Mouse (Mus musculus): ENCODE results near the gene Fancc.
"Not testable (repeated sequence)": the region's sequence is repeated elsewhere in the genome, so short reads cannot be mapped to it uniquely, and the experiment has no call there.

The Fancc gene

DNA sequence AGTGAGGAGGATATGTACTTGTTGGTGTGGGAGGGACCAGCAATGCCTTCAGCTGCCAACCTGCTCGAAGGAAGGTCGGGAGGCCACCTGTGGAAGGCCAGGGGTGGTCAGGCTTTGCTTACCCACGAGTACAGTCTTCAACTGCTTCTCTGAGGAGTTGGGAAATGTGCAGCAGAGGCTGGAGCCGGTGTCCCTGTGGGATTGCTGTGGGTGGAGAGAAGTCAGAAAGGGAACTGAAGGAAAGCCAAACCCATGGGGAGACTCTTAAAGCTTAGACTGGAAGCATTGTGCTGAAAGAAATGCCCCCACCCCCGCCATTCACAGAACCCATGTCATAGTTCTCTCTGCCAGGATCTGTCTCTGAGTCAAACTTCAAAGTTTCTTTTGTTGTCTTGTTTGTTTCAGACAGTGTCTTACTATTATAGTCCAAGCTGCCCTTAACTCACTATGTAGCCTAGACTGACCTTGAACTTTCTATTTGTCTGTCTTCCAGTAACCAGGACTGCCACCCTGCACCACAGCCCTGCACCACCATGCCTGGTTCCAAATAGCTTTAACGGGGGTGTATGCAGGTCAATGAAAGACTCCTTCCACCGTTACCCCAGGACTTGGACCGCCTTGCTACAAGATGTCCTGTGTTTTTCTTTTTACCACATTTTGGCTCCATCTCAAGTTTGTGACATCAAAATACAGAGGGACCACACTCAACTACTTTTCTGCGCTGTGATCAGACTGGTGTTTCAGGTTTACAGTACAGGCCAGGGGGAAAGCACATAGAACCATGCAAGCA, 173.6 kb downstream of the Fancc start:
- intact Hi-C loops (cut with DNase I) = no loop called here

DNA sequence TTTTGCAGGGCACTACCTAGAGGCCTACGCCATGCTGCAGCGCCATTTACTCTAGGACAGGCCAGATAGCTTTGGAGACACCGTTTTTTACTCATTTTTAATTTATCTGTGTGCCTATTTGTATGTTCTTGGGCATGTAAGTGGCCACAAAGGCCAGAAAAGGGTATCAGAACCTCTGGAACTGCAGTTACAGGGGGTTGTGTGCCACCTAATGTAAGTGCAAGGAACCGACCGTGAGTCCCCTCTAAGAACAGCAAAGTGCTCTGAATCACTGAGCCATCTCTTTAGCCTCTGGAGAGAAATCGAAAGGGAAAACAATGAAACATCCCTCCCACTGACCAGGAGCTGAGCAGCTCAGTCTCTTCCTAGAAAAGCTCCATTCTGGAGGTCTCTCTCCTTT, 174.3 kb downstream of the Fancc start:
- intact Hi-C loops (cut with DNase I) = no loop called here

DNA sequence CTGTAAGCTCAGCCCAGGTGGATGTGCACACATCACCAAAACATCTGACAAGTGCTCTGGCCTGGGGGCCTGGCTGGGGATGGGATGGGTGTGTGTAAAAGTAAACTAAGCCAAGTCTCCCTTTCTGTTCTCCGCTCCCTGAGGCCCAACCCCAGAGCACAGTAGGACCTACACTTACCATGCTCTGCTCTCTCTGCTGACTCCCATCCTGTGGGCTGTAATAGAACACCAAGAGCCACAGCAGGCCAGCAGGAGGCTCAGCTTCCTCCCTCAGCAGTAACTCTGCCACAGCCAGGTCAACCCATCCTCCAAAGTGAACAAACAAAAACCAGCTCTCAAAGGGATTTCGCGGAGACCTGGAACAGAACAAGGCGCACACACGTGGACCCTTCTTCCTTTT, 175.4 kb downstream of the Fancc start:
- intact Hi-C loops (cut with DNase I) = no loop called here

- intact Hi-C loops (cut with DNase I) = no loop called here
Observed at GRCm38 (mm10) chr13:63319814-63320213, 177.3 kb downstream of the Fancc start.

DNA sequence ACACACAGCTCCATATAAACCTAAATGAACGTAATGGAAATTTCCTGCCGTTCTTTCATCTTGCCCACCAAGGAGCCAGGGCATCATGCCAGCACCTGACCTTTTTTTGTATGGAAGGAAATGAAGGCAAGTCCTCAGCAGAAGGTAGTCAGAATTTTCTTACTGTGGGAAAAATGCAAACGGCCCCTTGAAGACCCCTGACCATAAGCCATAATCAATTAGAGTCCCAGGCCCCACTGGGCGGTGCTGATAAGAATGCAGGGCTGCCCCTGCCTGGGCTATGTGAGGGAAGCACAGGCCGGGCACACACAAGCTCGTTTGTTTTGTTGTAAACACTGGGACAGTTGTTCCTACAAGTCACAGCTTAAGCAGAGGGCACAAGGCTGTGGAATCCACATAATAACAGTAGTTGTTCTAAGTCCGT, 179.4 kb downstream of the Fancc start:
- intact Hi-C loops (cut with DNase I) = no loop called here

GRCm38 (mm10) chr13:63316407-63316806, 180.7 kb downstream of the Fancc start:
- intact Hi-C loops (cut with DNase I) = no loop called here

- intact Hi-C loops (cut with DNase I) = no loop called here
Observed at GRCm38 (mm10) chr13:63315777-63316176, 181.3 kb downstream of the Fancc start.

DNA sequence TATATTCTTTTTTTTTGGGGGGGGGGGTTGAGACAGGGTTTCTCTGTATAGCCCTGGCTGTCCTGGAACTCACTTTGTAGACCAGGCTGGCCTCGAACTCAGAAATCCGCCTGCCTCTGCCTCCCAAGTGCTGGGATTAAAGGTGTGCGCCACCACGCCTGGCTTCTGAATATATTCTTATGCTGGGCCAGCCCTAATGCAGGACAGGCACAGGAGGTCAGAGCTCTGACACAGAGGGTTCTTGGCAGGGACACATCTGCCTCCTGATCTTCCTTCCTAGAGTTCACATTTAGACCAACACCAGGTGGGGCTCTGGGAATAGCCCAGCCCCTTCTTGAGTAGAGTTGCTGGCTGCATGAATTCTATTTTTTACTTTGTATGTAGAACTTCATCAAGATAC, 182.0 kb downstream of the Fancc start:
- intact Hi-C loops (cut with DNase I) = not testable (repeated sequence)

DNA sequence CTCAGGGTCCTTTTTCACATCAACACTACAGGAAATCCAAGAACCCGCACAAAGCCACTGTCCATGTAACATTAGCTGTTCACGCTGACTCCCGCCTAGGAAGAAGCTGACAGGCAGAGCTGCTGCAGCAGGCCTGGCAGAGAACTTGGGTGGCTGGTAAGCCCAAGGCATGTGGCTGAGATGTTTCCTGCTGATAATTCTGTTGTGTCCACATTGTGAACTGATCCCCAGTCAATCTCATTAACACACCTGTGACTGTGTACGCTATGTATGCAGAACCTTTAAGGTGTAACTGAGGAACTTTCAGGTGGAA, 182.5 kb downstream of the Fancc start:
- intact Hi-C loops (cut with DNase I) = no loop called here

- intact Hi-C loops (cut with DNase I) = no loop called here
Observed at GRCm38 (mm10) chr13:63313748-63314607, 183.1 kb downstream of the Fancc start.

DNA sequence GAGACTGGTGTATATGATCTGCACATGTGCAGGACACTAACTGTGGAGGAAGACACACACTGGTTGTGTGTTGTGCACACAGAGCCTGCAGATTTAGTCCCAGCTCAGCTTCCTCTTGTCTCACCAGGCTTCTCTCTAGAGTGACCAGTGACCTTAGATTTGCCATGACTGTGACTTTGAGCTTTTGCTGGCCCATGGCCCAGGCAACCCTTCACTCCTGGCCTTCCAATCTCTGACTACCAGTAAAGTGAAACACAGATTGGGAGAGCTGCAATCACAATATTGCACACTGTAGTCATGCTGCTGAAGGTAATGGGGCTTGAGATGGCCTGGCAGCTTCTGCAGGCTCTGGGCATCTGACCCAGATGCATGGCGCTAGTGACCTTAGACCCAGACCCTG, 183.8 kb downstream of the Fancc start:
- intact Hi-C loops (cut with DNase I) = no loop called here

- intact Hi-C loops (cut with DNase I) = no loop called here
Observed at GRCm38 (mm10) chr13:63311156-63311555, 185.9 kb downstream of the Fancc start.

DNA sequence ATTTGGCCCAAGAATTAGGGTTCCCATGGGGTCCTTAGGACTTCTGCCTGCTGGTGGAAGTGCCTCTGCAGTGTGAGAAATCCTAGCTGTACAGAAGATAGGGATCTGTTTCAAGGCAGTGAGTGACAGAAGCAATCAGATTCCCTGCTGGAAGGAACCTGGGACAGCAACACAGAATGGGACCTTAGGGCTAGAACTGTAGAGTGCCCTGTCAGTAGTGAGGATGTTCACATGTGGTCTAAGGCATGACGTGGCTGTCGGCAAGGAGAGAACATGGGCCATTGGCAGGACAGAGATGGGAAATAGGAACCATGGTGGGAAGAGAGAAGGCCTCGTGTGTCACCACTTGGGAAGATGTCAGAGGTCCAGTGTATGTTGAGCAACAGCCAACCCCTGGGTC, 187.5 kb downstream of the Fancc start:
- intact Hi-C loops (cut with DNase I) = no loop called here

- intact Hi-C loops (cut with DNase I) = no loop called here
Observed at GRCm38 (mm10) chr13:63306768-63307167, 190.3 kb downstream of the Fancc start.

GRCm38 (mm10) chr13:63305160-63306011, 191.7 kb downstream of the Fancc start:
- intact Hi-C loops (cut with DNase I) = no loop called here

DNA sequence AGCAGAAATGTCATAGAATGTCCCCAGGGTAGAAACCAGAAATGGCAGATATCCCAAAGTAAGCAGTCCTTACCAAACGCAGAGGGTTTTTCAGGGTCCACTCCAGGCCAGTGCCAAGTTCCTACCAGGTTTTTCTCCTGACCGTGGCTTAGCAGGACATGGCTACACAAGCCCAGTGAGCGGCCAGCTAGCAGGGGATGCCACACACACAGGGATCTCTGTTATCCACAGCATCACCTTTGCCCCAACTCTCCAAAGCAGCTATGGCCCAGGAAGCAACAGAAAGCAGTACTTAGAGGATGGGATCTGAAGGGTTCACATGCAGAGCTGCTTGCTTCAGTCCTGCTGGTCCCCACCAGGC, 192.3 kb downstream of the Fancc start:
- intact Hi-C loops (cut with DNase I) = no loop called here

GRCm38 (mm10) chr13:63304124-63304792, 192.8 kb downstream of the Fancc start:
- intact Hi-C loops (cut with DNase I) = no loop called here

GRCm38 (mm10) chr13:63302381-63302780, 194.7 kb downstream of the Fancc start:
- intact Hi-C loops (cut with DNase I) = no loop called here

- intact Hi-C loops (cut with DNase I) = no loop called here
Observed at GRCm38 (mm10) chr13:63301764-63302209, 195.3 kb downstream of the Fancc start.

- intact Hi-C loops (cut with DNase I) = no loop called here
Observed at GRCm38 (mm10) chr13:63300929-63301328, 196.1 kb downstream of the Fancc start.

- intact Hi-C loops (cut with DNase I) = no loop called here
Observed at GRCm38 (mm10) chr13:63298931-63299330, 198.1 kb downstream of the Fancc start.
